Mouse (Mus musculus) liver, embryonic 14.5 days (tissue): Measurements from ENCODE around the gene Hist1h4j.

Experiments
- CTCF ChIP-seq: IDR thresholded peaks from 2 replicates; pipeline ENCODE4 v1.5.1; 2016; ENCODE audit warnings: antibody characterized with exemption, low read depth, control low read depth
- EP300 ChIP-seq: IDR thresholded peaks from 2 replicates; pipeline ENCODE4 v1.6.1; 2016; ENCODE audit warnings: antibody characterized with exemption, low read depth

DNA sequence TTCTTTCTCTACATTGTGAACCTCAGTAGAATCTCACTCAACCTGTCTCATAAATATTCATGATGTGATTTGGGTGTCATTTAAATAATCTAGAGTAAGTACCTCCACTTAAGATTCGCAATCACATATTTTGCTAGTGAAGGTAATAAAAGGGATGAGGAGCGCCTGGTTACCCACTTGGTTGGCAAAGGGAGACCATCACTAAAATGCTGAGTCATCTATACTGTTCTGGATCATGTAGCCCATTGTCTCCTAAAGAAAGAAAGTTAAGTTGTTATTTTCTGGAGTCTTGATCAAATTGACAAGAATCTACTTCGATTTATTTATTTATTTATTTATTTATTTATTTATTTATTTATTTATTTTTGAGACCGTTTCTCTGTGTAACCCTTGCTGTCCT is 28.2 kb upstream of the Hist1h4j start:
- TF ChIP-seq CTCF (no peak), EP300 (no peak)
